Mouse (Mus musculus) bone marrow, adult 2 months (tissue): ENCODE data around the gene Ensa.

Experiments
- CTCF ChIP-seq: fragments of 200-500 bp; IDR thresholded peaks from 2 replicates; pipeline ENCODE4 v1.5.1; 2011; ENCODE audit warnings: low read length, control low read depth; ENCODE audit not compliant: control insufficient read depth, insufficient read depth
- POLR2A ChIP-seq: fragments of 200-500 bp; IDR thresholded peaks from 2 replicates; pipeline ENCODE4 v1.6.1; 2011; ENCODE audit warnings: low read depth, mild to moderate bottlenecking, control low read depth, low read length, borderline replicate concordance; ENCODE audit not compliant: control insufficient read depth

GRCm38 (mm10) chr3:95668026-95668425 lies 43.2 kb downstream of the Ensa start:
- TF ChIP-seq CTCF (no peak), POLR2A (no peak)
